Mouse (Mus musculus): Measurements from ENCODE around the gene Arhgef10l. TPM values are rescaled to one million over a fixed set of nuclear protein-coding genes. Genes with fewer than 3 reads are reported as not detected.

The Arhgef10l gene
- polyA plus RNA-seq, 1 experiment from 2014 or later = 16.6 TPM

DNA sequence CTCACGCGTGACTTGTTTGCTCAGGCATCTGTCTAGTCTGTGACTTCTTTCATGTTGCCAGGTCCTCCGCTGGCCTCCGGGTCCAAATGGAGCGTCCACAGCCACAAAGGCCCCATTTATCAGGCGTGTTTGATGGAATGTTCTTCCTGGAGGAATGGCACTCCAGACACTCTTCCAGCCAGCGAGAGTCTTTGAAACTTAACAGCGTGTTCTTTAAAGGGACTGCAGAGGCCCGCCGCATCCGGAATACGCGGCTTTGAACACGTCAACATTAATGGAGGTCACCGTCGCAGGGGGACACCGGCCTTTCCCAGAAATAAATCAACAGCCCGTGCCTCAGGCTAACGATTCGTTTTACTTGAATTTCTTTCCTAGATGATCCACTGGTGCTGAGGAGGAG lies 168.6 kb downstream of the Arhgef10l start:
- H3K4me1 ChIP-seq = 0 out of 2 replicates have a peak, but pooled peaks cover 3% of the 10 kb centered on the region
- H3K9ac ChIP-seq = no peak overlapping the region
- H3K27me3 ChIP-seq = no peaks in the 10 kb centered on the region
- H3K4me3 ChIP-seq = no peak overlapping the region
- 19% methylated on average over 20 of the region's 20 CpGs for WGBS
- no peak for ATAC-seq (ENCODE audit: borderline replicate concordance, extremely low read depth, low FRiP score, low TSS enrichment)
- H3K36me3 ChIP-seq = no peaks in the 10 kb centered on the region
- H3K4me2 ChIP-seq = no peak overlapping the region
- H3K27ac ChIP-seq = no peak overlapping the region
- H3K9me3 ChIP-seq = no peaks in the 10 kb centered on the region

DNA sequence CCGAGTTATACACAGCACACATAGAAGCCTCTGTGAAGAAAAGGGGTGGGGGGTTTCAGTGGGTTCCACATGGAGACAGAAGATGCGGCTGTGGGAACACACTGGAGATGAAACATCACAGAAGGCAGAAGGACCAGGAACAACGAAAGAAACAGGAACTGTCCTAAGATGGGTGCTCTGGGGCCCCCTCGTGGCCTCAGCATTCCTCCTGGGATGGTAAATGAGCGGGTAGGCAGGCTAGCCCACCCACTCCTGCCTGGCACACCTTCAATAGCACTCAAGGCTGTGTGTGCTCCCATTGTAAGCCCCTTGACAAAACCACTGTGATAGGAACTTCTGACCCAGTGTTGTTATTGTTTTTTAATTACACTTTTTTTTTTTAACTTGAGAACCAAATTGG lies 174.3 kb downstream of the Arhgef10l start:
- no peaks in the 10 kb centered on the region for H3K36me3 ChIP-seq
- no peak for ATAC-seq (ENCODE audit: borderline replicate concordance, extremely low read depth, low FRiP score, low TSS enrichment)
- H3K4me2 ChIP-seq = no peak overlapping the region
- H3K9me3 ChIP-seq = no peaks in the 10 kb centered on the region
- H3K27me3 ChIP-seq = no peaks in the 10 kb centered on the region
- H3K4me1 ChIP-seq = no peaks in the 10 kb centered on the region
- H3K27ac ChIP-seq = no peak overlapping the region
- H3K9ac ChIP-seq = no peak overlapping the region
- 41% methylated on average over 5 of the region's 5 CpGs for WGBS
- H3K4me3 ChIP-seq = no peak overlapping the region

DNA sequence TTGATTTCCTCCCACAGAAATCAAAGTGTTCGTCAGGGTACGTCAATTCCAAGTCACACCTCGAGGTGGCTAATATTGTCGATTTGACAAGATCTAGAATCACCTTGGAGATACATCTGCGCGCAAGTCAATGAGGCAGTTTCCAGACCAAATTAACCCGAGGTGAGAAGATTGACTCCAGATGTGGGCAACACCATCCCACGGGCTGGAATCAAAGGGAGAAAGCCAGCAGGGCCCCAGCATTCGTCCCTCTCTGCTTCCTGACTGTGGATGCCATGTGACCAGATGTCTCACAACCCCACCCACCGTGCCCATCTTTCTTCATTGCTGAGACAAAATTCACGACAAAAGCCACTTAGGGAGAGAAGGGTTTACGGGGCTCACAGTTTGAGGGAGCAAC lies 180.4 kb downstream of the Arhgef10l start:
- ATAC-seq (ENCODE audit: borderline replicate concordance, extremely low read depth, low FRiP score, low TSS enrichment) = no peak
- H3K36me3 ChIP-seq = no peaks in the 10 kb centered on the region
- H3K27ac ChIP-seq = no peak overlapping the region
- H3K9ac ChIP-seq = no peak overlapping the region
- no peak overlapping the region for H3K4me3 ChIP-seq
- H3K9me3 ChIP-seq = no peaks in the 10 kb centered on the region
- H3K4me1 ChIP-seq = no peaks in the 10 kb centered on the region
- no peaks in the 10 kb centered on the region for H3K27me3 ChIP-seq
- WGBS = 48% methylated on average over 12 of the region's 12 CpGs
- H3K4me2 ChIP-seq = no peak overlapping the region

DNA sequence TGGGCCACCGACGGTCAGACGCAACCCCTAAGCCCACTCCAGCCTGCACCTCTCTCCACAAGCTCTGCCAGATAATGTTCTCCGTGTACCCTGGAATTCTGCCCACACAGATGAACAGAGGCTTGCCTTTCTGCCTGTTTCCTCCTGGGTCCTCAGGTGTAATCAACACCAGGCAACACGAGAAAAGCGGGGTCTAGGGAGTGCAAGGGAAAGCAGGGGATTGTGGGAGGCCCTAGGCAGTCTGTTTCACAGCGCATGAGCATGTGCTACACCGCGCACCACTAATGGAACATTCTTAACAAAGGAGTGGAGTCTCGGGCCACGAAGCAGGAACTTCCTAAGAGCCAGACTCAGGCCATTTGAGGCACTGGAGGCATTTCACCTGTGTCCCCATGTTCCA lies 182.7 kb downstream of the Arhgef10l start:
- no peak overlapping the region for H3K4me3 ChIP-seq
- H3K36me3 ChIP-seq = no peaks in the 10 kb centered on the region
- H3K27me3 ChIP-seq = no peaks in the 10 kb centered on the region
- no peak for ATAC-seq (ENCODE audit: borderline replicate concordance, extremely low read depth, low FRiP score, low TSS enrichment)
- no peaks in the 10 kb centered on the region for H3K9me3 ChIP-seq
- peaks cover 9% of the 10 kb centered on the region; the same call in 1 of the 2 replicates for H3K4me1 ChIP-seq
- WGBS = 67% methylated on average over 11 of the region's 11 CpGs
- no peak overlapping the region for H3K4me2 ChIP-seq
- no peak overlapping the region for H3K27ac ChIP-seq
- no peak overlapping the region for H3K9ac ChIP-seq

DNA sequence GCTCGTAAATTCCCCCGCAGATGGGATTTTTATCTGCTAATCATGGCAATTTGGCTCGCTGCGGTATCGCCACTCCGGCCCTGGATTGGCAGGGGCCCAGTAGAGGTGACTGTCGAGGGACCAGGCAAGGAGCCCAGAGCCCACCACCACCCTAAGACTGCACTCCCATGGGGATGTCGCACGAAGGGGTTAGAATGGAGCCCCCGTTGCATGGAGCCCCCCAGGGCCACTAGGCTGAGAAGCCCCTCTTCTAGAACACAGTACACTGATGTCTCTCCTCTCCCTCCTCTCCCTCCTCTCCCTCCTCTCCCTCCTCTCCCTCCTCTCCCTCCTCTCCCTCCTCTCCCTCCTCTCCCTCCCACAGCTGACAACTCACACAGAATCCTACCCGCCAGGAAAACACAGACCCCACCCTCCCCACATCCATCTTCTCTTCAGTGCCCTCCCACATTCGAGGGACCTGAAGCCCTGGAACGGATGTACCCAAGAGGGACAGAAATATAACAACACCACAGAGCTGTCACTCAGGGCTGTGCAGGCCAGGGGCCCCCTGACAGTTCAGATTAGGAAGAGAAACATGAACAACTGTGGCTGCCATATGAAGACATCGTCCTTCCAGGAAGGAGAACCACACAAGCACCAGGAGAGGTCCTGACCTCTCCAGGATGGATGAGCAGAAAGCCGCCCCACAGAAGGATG lies 185.3 kb downstream of the Arhgef10l start:
- Histone ChIP-seq H3K4me1 (peaks cover 9% of the 10 kb centered on the region; the same call in 1 of the 2 replicates), H3K36me3 (no peaks in the 10 kb centered on the region), H3K27ac (no peak overlapping the region), H3K4me3 (no peak overlapping the region), H3K9ac (no peak overlapping the region), H3K27me3 (no peaks in the 10 kb centered on the region), H3K4me2 (no peak overlapping the region), H3K9me3 (no peaks in the 10 kb centered on the region)
- ATAC-seq (ENCODE audit: borderline replicate concordance, extremely low read depth, low FRiP score, low TSS enrichment) = no peak; the same call in 1 of the 2 replicates
- WGBS = 26% methylated on average over 15 of the region's 15 CpGs

DNA sequence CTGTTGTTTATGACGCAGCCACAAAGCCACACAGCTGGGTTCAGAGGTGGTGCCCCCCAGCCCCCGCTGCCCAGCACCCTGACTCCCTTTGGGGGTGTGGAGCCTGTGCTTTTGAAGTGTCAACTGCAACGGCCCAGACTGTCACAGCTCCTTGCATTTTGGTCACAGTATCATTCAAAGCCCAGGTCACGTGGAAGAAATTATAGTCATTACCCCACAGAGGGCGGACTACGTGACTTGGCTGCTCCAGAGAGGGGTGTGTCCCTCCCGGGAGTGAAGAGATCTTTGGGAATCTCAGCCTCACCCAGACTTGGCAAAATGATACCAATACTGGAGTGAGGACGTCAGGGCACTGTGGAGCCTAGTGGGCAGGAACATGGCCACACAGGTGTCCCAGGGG lies 190.6 kb downstream of the Arhgef10l start:
- no peak for ATAC-seq (ENCODE audit: borderline replicate concordance, extremely low read depth, low FRiP score, low TSS enrichment)
- WGBS = 60% methylated on average over 8 of the region's 8 CpGs
- H3K4me2 ChIP-seq = no peak overlapping the region

DNA sequence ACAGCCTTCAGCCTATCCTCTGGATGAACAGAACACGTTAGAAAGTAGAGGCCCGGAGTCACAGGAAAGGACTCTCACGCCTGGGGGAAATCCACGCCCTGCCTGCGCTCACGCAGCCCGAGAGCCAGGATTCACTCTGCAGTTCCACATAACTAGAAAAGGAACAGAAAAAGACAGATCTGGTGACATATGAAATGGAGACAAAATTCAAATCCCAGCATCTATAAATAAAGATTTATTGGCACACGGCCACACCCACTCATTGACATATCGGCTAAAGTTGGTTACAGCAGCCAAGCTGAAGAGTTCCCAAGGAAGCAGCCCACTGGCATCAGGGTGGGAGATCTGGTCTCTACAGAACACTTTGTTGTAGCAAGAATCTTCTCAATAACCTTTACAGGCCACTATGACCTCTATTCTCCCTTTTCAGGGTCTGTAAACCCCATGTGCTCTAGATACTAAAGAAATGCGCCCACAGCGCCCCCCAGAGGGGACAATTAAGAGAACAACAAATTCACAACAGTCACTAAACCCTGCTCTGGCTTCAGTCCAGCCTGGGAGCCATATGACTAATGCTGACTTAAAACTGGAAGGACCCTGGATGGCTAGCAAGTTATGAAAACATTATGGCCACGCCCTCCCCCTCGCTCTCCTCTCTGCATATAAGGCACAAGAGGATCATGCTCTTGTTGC lies 195.9 kb downstream of the Arhgef10l start:
- no peaks in the 10 kb centered on the region for H3K4me1 ChIP-seq
- no peak for ATAC-seq (ENCODE audit: borderline replicate concordance, extremely low read depth, low FRiP score, low TSS enrichment)
- H3K36me3 ChIP-seq = no peaks in the 10 kb centered on the region
- H3K4me3 ChIP-seq = no peak overlapping the region
- H3K9ac ChIP-seq = no peak overlapping the region
- no peaks in the 10 kb centered on the region for H3K9me3 ChIP-seq
- no peaks in the 10 kb centered on the region for H3K27me3 ChIP-seq
- no peak overlapping the region for H3K4me2 ChIP-seq
- H3K27ac ChIP-seq = no peak overlapping the region
- WGBS = 61% methylated on average over 13 of the region's 13 CpGs

More for the DNA sequence above, 190.6 kb downstream of the Arhgef10l start:
- Histone ChIP-seq H3K27me3 (no peaks in the 10 kb centered on the region), H3K9me3 (no peaks in the 10 kb centered on the region), H3K4me3 (no peak overlapping the region), H3K27ac (no peak overlapping the region), H3K4me1 (peaks cover 7% of the 10 kb centered on the region; the same call in 1 of the 2 replicates), H3K9ac (no peak overlapping the region), H3K36me3 (no peaks in the 10 kb centered on the region)

DNA sequence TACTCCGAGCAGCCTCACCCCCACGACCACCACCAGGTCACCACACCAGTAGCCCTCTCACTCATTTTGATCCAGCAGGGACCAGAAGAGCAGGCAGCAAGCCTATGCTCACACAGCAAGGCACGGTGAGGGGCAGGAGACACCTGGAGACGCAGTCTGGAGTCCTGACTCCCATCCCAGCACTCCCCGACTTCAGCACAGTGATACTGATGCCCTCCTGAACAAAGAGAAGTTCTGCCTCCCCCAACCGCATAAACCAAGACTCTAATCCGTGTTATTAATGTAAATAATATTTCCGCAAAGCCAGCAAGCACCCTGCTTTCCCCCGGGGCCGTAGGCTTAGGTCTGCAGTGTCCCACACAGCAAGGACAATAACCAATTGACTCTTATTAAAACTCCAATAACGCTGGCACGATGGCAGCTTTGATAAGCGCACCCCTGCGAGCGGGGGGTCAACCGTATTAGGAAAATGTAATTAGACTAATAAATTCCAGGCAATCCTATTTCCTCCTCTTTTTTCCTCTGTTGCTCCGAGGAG lies 198.5 kb downstream of the Arhgef10l start:
- Histone ChIP-seq H3K36me3 (no peaks in the 10 kb centered on the region), H3K27me3 (no peaks in the 10 kb centered on the region), H3K4me1 (no peaks in the 10 kb centered on the region), H3K27ac (no peak overlapping the region), H3K4me2 (no peak overlapping the region), H3K4me3 (no peak overlapping the region), H3K9me3 (no peaks in the 10 kb centered on the region), H3K9ac (no peak overlapping the region)
- 68% methylated on average over 17 of the region's 17 CpGs for WGBS
- ATAC-seq (ENCODE audit: borderline replicate concordance, extremely low read depth, low FRiP score, low TSS enrichment) = no peak

Small RNA genes within 50 kb of the gene (microRNA-seq; reads per million reads assigned to microRNA genes)
- gene Gm23045 = not detected

Other genes with a start within 250 kb of the Arhgef10l start
- gene Rcc2, start 34.5 kb upstream of the Arhgef10l start, polyA plus RNA-seq (2015; fragmentation: Nextera tagmentation; extraction: Ambion mirVana) = 58.0 and 58.8 TPM in 2 replicates
- gene Padi6, start 76.6 kb upstream of the Arhgef10l start, polyA plus RNA-seq (2015; fragmentation: Nextera tagmentation; extraction: Ambion mirVana) = 0.06 TPM in 1 of 2 replicates, not detected in the other
- 1.8 and 2.1 TPM in 2 replicates for gene Padi4, start 108.2 kb upstream of the Arhgef10l start, polyA plus RNA-seq (2015; fragmentation: Nextera tagmentation; extraction: Ambion mirVana)
- gene Padi3, start 144.6 kb upstream of the Arhgef10l start, polyA plus RNA-seq (2015; fragmentation: Nextera tagmentation; extraction: Ambion mirVana) = 0.31 and 0.34 TPM in 2 replicates
- gene Padi1, start 179.8 kb upstream of the Arhgef10l start, polyA plus RNA-seq (2015; fragmentation: Nextera tagmentation; extraction: Ambion mirVana) = 0.10 and 0.16 TPM in 2 replicates
- 1.8 and 2.6 TPM in 2 replicates for gene Padi2, start 240.3 kb upstream of the Arhgef10l start, polyA plus RNA-seq (2015; fragmentation: Nextera tagmentation; extraction: Ambion mirVana)

All from lung, embryonic 15.5 days (tissue).